Mouse (Mus musculus): ENCODE results near the gene Slc22a4. TPM values are rescaled to one million over a fixed set of nuclear protein-coding genes. Genes with fewer than 3 reads are reported as not detected.

The Slc22a4 gene
- polyA plus RNA-seq, 1 experiment from 2014 or later = 1.4 TPM

GRCm38 (mm10) chr11:54059526-54059925, 31.6 kb upstream of the Slc22a4 start:
- no peaks in the 10 kb centered on the region for H3K9me3 ChIP-seq (ENCODE audit: control insufficient read depth, low read length)
- H3K4me1 ChIP-seq (ENCODE audit: control insufficient read depth, insufficient read depth, low read length) = peaks cover 38% of the 10 kb centered on the region
- no peak for ATAC-seq (ENCODE audit: low FRiP score, low TSS enrichment)
- H3K9ac ChIP-seq (ENCODE audit: low read depth, low read length) = no peak overlapping the region
- WGBS = 23% methylated on average over 1 of the region's 1 CpGs
- no peak overlapping the region for H3K4me3 ChIP-seq (ENCODE audit: low read length)
- peaks cover 15% of the 10 kb centered on the region; the same call in 1 of the 2 replicates for H3K36me3 ChIP-seq (ENCODE audit: control insufficient read depth, insufficient read depth, low read length)
- H3K4me2 ChIP-seq (replicated peaks; ENCODE audit: low read depth, low read length) = no peak overlapping the region
- peak overlapping the region; percentile 73; the same call in 1 of the 2 replicates for H3K27ac ChIP-seq (ENCODE audit: low read depth, low read length)
- no peaks in the 10 kb centered on the region for H3K27me3 ChIP-seq (ENCODE audit: control insufficient read depth, insufficient read depth, low read length)

DNA sequence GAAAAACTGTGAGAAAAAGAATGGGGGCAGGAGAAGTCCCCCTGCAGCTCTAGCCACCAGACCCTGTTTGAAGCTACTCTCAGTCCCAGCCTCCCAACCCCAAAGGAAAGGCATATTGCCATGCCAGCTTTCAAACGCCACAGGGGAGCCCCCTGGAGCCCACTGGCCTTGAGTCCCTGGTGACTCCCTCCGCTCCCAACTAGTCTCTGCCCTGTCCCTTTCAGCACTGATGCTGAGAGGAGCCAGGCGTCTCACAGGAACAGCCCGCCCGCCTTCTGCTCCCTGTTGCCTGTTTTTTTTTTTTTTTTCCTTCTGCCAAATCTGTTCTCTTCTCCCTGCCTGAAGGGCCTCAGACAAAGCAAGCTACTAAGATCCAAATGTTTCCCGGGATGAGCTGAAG, 30.8 kb upstream of the Slc22a4 start:
- H3K9ac ChIP-seq (ENCODE audit: low read depth, low read length) = no peak overlapping the region
- ATAC-seq (ENCODE audit: low FRiP score, low TSS enrichment) = no peak
- no peak overlapping the region for H3K4me2 ChIP-seq (replicated peaks; ENCODE audit: low read depth, low read length)
- H3K4me1 ChIP-seq (ENCODE audit: control insufficient read depth, insufficient read depth, low read length) = peaks cover 38% of the 10 kb centered on the region
- H3K36me3 ChIP-seq (ENCODE audit: control insufficient read depth, insufficient read depth, low read length) = peaks cover 15% of the 10 kb centered on the region; the same call in 1 of the 2 replicates
- 33% methylated on average over 6 of the region's 6 CpGs for WGBS
- H3K9me3 ChIP-seq (ENCODE audit: control insufficient read depth, low read length) = no peaks in the 10 kb centered on the region
- H3K27ac ChIP-seq (ENCODE audit: low read depth, low read length) = 0 out of 2 replicates have a peak overlapping the region, but pooled peaks have one; percentile 51
- no peaks in the 10 kb centered on the region for H3K27me3 ChIP-seq (ENCODE audit: control insufficient read depth, insufficient read depth, low read length)
- no peak overlapping the region for H3K4me3 ChIP-seq (ENCODE audit: low read length)

DNA sequence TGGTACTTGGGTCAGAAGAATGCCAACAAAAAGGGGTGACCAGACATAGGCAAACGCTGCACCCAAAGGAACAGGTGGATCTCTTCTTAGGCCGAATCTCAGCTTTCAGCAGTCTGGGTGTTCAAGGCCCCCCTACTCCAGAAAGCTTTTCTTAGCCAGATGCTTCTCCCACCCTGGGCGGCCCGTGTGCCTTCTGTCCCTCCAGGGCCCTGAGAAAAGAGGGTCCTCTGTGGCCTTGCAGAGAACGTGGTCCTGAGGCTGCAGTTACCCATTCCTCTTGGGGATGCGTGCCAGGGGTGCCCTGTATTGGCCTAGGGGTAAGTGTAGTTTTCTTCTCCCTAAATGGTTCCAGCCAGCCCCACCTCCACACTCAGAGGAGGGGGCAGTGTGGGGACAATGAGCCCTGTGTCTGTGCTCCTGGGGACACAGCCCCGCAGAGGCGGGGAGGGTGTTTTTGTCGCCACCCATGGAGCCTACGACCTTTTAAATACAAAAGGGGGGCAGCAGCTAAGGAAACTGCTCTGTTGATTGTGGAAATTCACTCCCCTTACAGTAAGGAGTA, 30.2 kb upstream of the Slc22a4 start:
- 50% methylated on average over 10 of the region's 10 CpGs for WGBS
- Histone ChIP-seq H3K36me3 (ENCODE audit: control insufficient read depth, insufficient read depth, low read length) (peaks cover 15% of the 10 kb centered on the region; the same call in 1 of the 2 replicates), H3K27ac (ENCODE audit: low read depth, low read length) (0 out of 2 replicates have a peak overlapping the region, but pooled peaks have one; percentile 11), H3K4me1 (ENCODE audit: control insufficient read depth, insufficient read depth, low read length) (peaks cover 38% of the 10 kb centered on the region), H3K27me3 (ENCODE audit: control insufficient read depth, insufficient read depth, low read length) (no peaks in the 10 kb centered on the region), H3K9ac (ENCODE audit: low read depth, low read length) (no peak overlapping the region), H3K4me3 (ENCODE audit: low read length) (no peak overlapping the region), H3K9me3 (ENCODE audit: control insufficient read depth, low read length) (no peaks in the 10 kb centered on the region), H3K4me2 (replicated peaks; ENCODE audit: low read depth, low read length) (no peak overlapping the region)
- ATAC-seq (ENCODE audit: low FRiP score, low TSS enrichment) = no peak

- H3K27me3 ChIP-seq (ENCODE audit: control insufficient read depth, insufficient read depth, low read length) = no peaks in the 10 kb centered on the region
- WGBS = 36% methylated on average over 2 of the region's 2 CpGs
- peaks cover 31% of the 10 kb centered on the region for H3K4me1 ChIP-seq (ENCODE audit: control insufficient read depth, insufficient read depth, low read length)
- ATAC-seq (ENCODE audit: low FRiP score, low TSS enrichment) = no peak
- H3K9me3 ChIP-seq (ENCODE audit: control insufficient read depth, low read length) = no peaks in the 10 kb centered on the region
- peaks cover 15% of the 10 kb centered on the region; the same call in 1 of the 2 replicates for H3K36me3 ChIP-seq (ENCODE audit: control insufficient read depth, insufficient read depth, low read length)
- H3K9ac ChIP-seq (ENCODE audit: low read depth, low read length) = no peak overlapping the region
- no peak overlapping the region for H3K4me3 ChIP-seq (ENCODE audit: low read length)
- H3K4me2 ChIP-seq (replicated peaks; ENCODE audit: low read depth, low read length) = no peak overlapping the region
- H3K27ac ChIP-seq (ENCODE audit: low read depth, low read length) = no peak overlapping the region
These were observed 29.5 kb upstream of the Slc22a4 start for GRCm38 (mm10) chr11:54057428-54057827.

- Histone ChIP-seq H3K27me3 (ENCODE audit: control insufficient read depth, insufficient read depth, low read length) (no peaks in the 10 kb centered on the region), H3K4me3 (ENCODE audit: low read length) (no peak overlapping the region), H3K4me2 (replicated peaks; ENCODE audit: low read depth, low read length) (no peak overlapping the region), H3K9me3 (ENCODE audit: control insufficient read depth, low read length) (no peaks in the 10 kb centered on the region), H3K36me3 (ENCODE audit: control insufficient read depth, insufficient read depth, low read length) (peaks cover 12% of the 10 kb centered on the region; the same call in 1 of the 2 replicates), H3K9ac (ENCODE audit: low read depth, low read length) (no peak overlapping the region), H3K27ac (ENCODE audit: low read depth, low read length) (no peak overlapping the region), H3K4me1 (ENCODE audit: control insufficient read depth, insufficient read depth, low read length) (peaks cover 28% of the 10 kb centered on the region)
- no peak for ATAC-seq (ENCODE audit: low FRiP score, low TSS enrichment)
- 57% methylated on average over 8 of the region's 8 CpGs for WGBS
These were observed 28.2 kb upstream of the Slc22a4 start for GRCm38 (mm10) chr11:54056132-54056531.

DNA sequence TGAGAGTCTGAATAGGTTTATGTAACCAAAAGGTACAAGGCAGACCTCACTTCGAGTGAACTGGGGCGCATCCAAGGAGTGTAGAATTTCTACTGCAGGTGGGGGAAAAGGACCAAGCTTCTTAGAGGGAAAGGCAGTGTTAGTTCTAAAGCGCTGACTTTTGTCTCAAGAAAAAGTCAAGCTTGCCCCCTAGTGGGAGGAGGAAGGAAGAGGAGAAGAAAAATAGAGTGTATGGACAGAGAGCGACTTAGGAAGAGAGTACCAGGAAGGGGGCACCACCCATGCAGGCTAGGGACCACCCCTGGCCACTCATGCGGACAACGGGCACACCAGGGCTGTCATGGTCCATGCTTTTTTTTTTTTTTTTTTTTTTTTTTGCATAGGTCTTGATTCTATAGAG, 26.4 kb upstream of the Slc22a4 start:
- Histone ChIP-seq H3K27me3 (ENCODE audit: control insufficient read depth, insufficient read depth, low read length) (no peaks in the 10 kb centered on the region), H3K4me3 (ENCODE audit: low read length) (no peak overlapping the region), H3K4me2 (replicated peaks; ENCODE audit: low read depth, low read length) (no peak overlapping the region), H3K9me3 (ENCODE audit: control insufficient read depth, low read length) (no peaks in the 10 kb centered on the region), H3K4me1 (ENCODE audit: control insufficient read depth, insufficient read depth, low read length) (peaks cover 9% of the 10 kb centered on the region), H3K9ac (ENCODE audit: low read depth, low read length) (no peak overlapping the region), H3K36me3 (ENCODE audit: control insufficient read depth, insufficient read depth, low read length) (peaks cover 12% of the 10 kb centered on the region; the same call in 1 of the 2 replicates), H3K27ac (ENCODE audit: low read depth, low read length) (no peak overlapping the region)
- WGBS = 40% methylated on average over 6 of the region's 6 CpGs
- ATAC-seq (ENCODE audit: low FRiP score, low TSS enrichment) = peak; percentile 53; the same call in 1 of the 2 replicates

DNA sequence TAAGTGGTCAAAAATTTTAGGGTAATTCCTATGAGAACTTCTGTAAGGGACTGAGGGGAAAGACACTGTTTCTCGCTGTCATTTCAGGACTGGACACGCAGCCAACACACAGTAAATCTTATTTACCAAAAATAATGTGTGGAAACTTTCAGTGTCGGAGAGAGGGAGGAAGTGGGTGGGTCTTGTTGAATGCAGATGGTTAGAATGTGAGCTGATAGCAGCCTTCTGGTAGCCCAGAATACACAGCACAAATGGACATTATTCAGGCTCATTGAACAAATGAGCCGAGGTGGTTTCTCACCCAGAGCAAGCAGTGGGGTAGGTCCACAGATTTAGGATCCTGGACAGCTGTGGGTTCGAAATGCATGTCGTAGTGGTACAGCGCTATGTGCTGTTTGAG, 25.2 kb upstream of the Slc22a4 start:
- Histone ChIP-seq H3K4me3 (ENCODE audit: low read length) (no peak overlapping the region), H3K4me1 (ENCODE audit: control insufficient read depth, insufficient read depth, low read length) (peaks cover 5% of the 10 kb centered on the region), H3K27me3 (ENCODE audit: control insufficient read depth, insufficient read depth, low read length) (no peaks in the 10 kb centered on the region), H3K36me3 (ENCODE audit: control insufficient read depth, insufficient read depth, low read length) (peaks cover 12% of the 10 kb centered on the region; the same call in 1 of the 2 replicates), H3K9me3 (ENCODE audit: control insufficient read depth, low read length) (no peaks in the 10 kb centered on the region), H3K27ac (ENCODE audit: low read depth, low read length) (no peak overlapping the region), H3K9ac (ENCODE audit: low read depth, low read length) (no peak overlapping the region), H3K4me2 (replicated peaks; ENCODE audit: low read depth, low read length) (no peak overlapping the region)
- ATAC-seq (ENCODE audit: low FRiP score, low TSS enrichment) = no peak
- 81% methylated on average over 7 of the region's 7 CpGs for WGBS

DNA sequence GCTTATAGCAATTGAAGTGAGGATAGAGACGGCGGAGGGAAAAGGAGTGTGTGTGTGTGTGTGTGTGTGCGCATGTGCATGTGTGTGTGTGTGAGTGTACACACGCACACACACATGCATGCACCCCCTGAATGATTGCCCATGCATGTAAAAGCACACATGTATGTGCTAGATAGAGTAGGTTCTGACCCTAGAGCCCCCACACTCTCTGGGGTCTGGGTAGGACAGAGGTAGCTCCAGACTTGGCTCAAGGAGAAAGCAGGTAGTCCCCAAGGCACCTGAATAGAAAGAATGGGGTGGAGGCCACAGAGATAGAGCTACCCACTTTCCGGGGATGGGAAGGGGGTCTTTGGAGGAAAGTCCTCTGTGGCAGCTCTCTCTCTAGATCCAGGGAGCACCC, 24.2 kb upstream of the Slc22a4 start:
- Histone ChIP-seq H3K36me3 (ENCODE audit: control insufficient read depth, insufficient read depth, low read length) (peaks cover 12% of the 10 kb centered on the region; the same call in 1 of the 2 replicates), H3K9me3 (ENCODE audit: control insufficient read depth, low read length) (no peaks in the 10 kb centered on the region), H3K4me1 (ENCODE audit: control insufficient read depth, insufficient read depth, low read length) (no peaks in the 10 kb centered on the region; the same call in 1 of the 2 replicates), H3K27ac (ENCODE audit: low read depth, low read length) (no peak overlapping the region), H3K9ac (ENCODE audit: low read depth, low read length) (no peak overlapping the region), H3K4me3 (ENCODE audit: low read length) (no peak overlapping the region), H3K27me3 (ENCODE audit: control insufficient read depth, insufficient read depth, low read length) (no peaks in the 10 kb centered on the region), H3K4me2 (replicated peaks; ENCODE audit: low read depth, low read length) (no peak overlapping the region)
- WGBS = 90% methylated on average over 5 of the region's 5 CpGs
- no peak for ATAC-seq (ENCODE audit: low FRiP score, low TSS enrichment)

DNA sequence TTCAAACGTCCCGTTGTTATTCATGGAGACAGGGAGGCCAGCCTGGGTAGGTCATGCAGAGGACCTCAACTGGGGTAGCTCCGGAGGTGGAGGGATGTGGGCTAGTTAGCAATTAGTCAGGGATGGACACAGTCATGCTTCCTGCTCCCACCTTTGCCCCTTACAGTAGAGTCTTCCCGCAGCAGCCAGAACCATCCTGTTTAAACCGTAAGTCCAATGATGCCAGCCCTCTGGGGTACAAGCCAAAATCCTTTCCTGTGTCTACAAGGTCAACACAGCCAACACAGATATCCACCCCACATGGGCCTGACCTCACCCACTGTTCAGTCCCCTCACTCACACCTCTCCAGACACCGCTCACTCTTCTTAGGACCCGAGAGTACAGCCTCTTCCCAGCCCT, 23.3 kb upstream of the Slc22a4 start:
- Histone ChIP-seq H3K27ac (ENCODE audit: low read depth, low read length) (no peak overlapping the region), H3K27me3 (ENCODE audit: control insufficient read depth, insufficient read depth, low read length) (no peaks in the 10 kb centered on the region), H3K4me3 (ENCODE audit: low read length) (no peak overlapping the region), H3K36me3 (ENCODE audit: control insufficient read depth, insufficient read depth, low read length) (peaks cover 12% of the 10 kb centered on the region; the same call in 1 of the 2 replicates), H3K9me3 (ENCODE audit: control insufficient read depth, low read length) (no peaks in the 10 kb centered on the region), H3K9ac (ENCODE audit: low read depth, low read length) (no peak overlapping the region), H3K4me1 (ENCODE audit: control insufficient read depth, insufficient read depth, low read length) (no peaks in the 10 kb centered on the region), H3K4me2 (replicated peaks; ENCODE audit: low read depth, low read length) (no peak overlapping the region)
- WGBS = 71% methylated on average over 7 of the region's 7 CpGs
- 0 out of 2 replicates have a peak, but pooled peaks have one; percentile 50 for ATAC-seq (ENCODE audit: low FRiP score, low TSS enrichment)
